ENCODE assay signal across 23 mouse cellular contexts in genomic region chr2:151985426-151986172, GRCm38 (mm10). TPM values are rescaled to one million over a fixed set of nuclear protein-coding genes. Genes with fewer than 3 reads are reported as not detected.
DNase-seq lines count a peak whose midpoint lies in the region; ATAC-seq and TF ChIP-seq lines count a peak whose summit lies in the region.
"Had no signal": no experiment of that assay in that cellular context is flagged by ENCODE, and none has a peak within 500 bp of the region (broad histone marks: within the 10 kb centered on the region; RNA-seq: fewer than 3 reads in every experiment).

No protein-coding gene starts in this region.

- peaks cover 3% of the 10 kb centered on the region; the same call in 1 of the 2 replicates for H3K4me1 ChIP-seq in hindbrain, embryonic 14.5 days (replicated peaks; ENCODE audit: control insufficient read depth, insufficient read depth, low read length)

- TF ChIP-seq CTCF in gastrocnemius, adult 2 months (IDR thresholded peaks at IDR 0.05) = no peak

- no peak overlapping the region for H3K9ac ChIP-seq in hindbrain, embryonic 14.5 days
- H3K9ac ChIP-seq: heart, embryonic 15.5 days; hindbrain, embryonic 15.5 days; limb, embryonic 12.5 days; midbrain, embryonic 13.5 days; neural tube, embryonic 15.5 days had no signal

- H3K4me3 ChIP-seq in gastrocnemius, adult 2 months = no peak overlapping the region
- H3K4me3 ChIP-seq in hindbrain, embryonic 14.5 days (replicated peaks; ENCODE audit: low read length) = no peak overlapping the region
- H3K4me3 ChIP-seq: erythroblast, embryonic 14.5 days; heart, embryonic 15.5 days; hindbrain, embryonic 15.5 days; limb, embryonic 12.5 days; midbrain, embryonic 13.5 days; neural tube, embryonic 15.5 days had no signal

- no peaks in the 10 kb centered on the region for H3K27me3 ChIP-seq in hindbrain, embryonic 14.5 days (ENCODE audit: control insufficient read depth, insufficient read depth, low read length)
- H3K27me3 ChIP-seq: hindbrain, embryonic 15.5 days; limb, embryonic 12.5 days; midbrain, embryonic 13.5 days; neural tube, embryonic 15.5 days had no signal

- intact Hi-C loops in gastrocnemius, adult 2 months (cut with DNase I) = no loop called here
- intact Hi-C loops in left cerebral cortex, postnatal 14 days (cut with DNase I) = no loop called here

- H3K9me3 ChIP-seq in hindbrain, embryonic 14.5 days (ENCODE audit: control insufficient read depth, low read length) = no peaks in the 10 kb centered on the region
- H3K9me3 ChIP-seq: heart, embryonic 15.5 days; hindbrain, embryonic 15.5 days; limb, embryonic 12.5 days; midbrain, embryonic 13.5 days; neural tube, embryonic 15.5 days had no signal

- no peak for ATAC-seq in hindbrain, embryonic 14.5 days (ENCODE audit: low FRiP score)
- ATAC-seq: forebrain, embryonic 14.5 days; midbrain, embryonic 13.5 days had no signal

- 71% methylated on average over 7 of the region's 7 CpGs for WGBS in hindbrain, embryonic 14.5 days

- H3K4me2 ChIP-seq in hindbrain, embryonic 14.5 days (replicated peaks) = no peak overlapping the region
- H3K4me2 ChIP-seq: heart, embryonic 15.5 days; hindbrain, embryonic 15.5 days; limb, embryonic 12.5 days; midbrain, embryonic 13.5 days; neural tube, embryonic 15.5 days had no signal

- DNase-seq in gastrocnemius, adult 2 months = peak; percentile 14
- no peak for DNase-seq in gastrocnemius, adult 18-20 months (ENCODE audit: low spot score)
- peak; percentile 48 for DNase-seq in kidney, postnatal 10 days
- no peak for DNase-seq in kidney, postnatal 14 days
- peak; percentile 44 for DNase-seq in thymus, postnatal 25 days
- DNase-seq in thymus, postnatal 0 days (ENCODE audit: low spot score) = no peak
- DNase-seq in hindbrain, embryonic 14.5 days (ENCODE audit: low spot score) = no peak
- DNase-seq in left cerebral cortex, postnatal 14 days (ENCODE audit: low spot score in 2 of 2) = no peak
- DNase-seq: adrenal gland, adult 8-10 months; cerebellum, adult 11 months; cerebellum, postnatal 25 days; kidney, adult 9 months; layer of hippocampus, adult 9-11 months; lung, postnatal 36 days; retina, postnatal 1 day; right cerebral cortex, postnatal 4 days had no signal

- H3K36me3 ChIP-seq in hindbrain, embryonic 14.5 days (replicated peaks; ENCODE audit: control insufficient read depth, insufficient read depth) = no peaks in the 10 kb centered on the region
- H3K36me3 ChIP-seq: heart, embryonic 15.5 days; hindbrain, embryonic 15.5 days; limb, embryonic 12.5 days; midbrain, embryonic 13.5 days; neural tube, embryonic 15.5 days had no signal

- peak overlapping the region; percentile 48 for H3K27ac ChIP-seq in gastrocnemius, adult 2 months
- no peak overlapping the region for H3K27ac ChIP-seq in hindbrain, embryonic 14.5 days
- H3K27ac ChIP-seq: heart, embryonic 15.5 days; hindbrain, embryonic 15.5 days; limb, embryonic 12.5 days; midbrain, embryonic 13.5 days; neural tube, embryonic 15.5 days had no signal

RNA-seq across cellular contexts. Expression of gene Fam110a, which starts 5.6 kb away (rescaled TPM):
- 1 to 10 TPM; 1.8 to 2.6 TPM for total RNA-seq in gastrocnemius, adult 2 months (2021)
- total RNA-seq in gastrocnemius, adult 18-20 months (2021) = 1 to 10 TPM; 1.8 to 2.1 TPM
- 30.3 and 31.0 TPM in 2 replicates for polyA plus RNA-seq in thymus, postnatal 0 days (2015; fragmentation: Nextera tagmentation; extraction: Ambion mirVana)
- 39.8 and 42.7 TPM in 2 replicates for polyA plus RNA-seq in hindbrain, embryonic 14.5 days (2014; fragmentation: Nextera tagmentation; extraction: Ambion mirVana)
- total RNA-seq in left cerebral cortex, postnatal 14 days (2021) = 1 to 10 TPM; 5.0 to 6.8 TPM

RNA-seq across cellular contexts. Expression of gene Slc52a3, which starts 10.7 kb away (rescaled TPM):
- total RNA-seq in gastrocnemius, adult 2 months (2021) = 1 to 10 TPM in 1 of 2 experiments, under 1 TPM in 1; 0.69 to 1.6 TPM
- total RNA-seq in gastrocnemius, adult 18-20 months (2021) = 1 to 10 TPM in 1 of 2 experiments, under 1 TPM in 1; 0.94 to 1.3 TPM
- 1.5 and 1.6 TPM in 2 replicates for polyA plus RNA-seq in thymus, postnatal 0 days (2015; fragmentation: Nextera tagmentation; extraction: Ambion mirVana)
- 0.73 and 1.4 TPM in 2 replicates for polyA plus RNA-seq in hindbrain, embryonic 14.5 days (2014; fragmentation: Nextera tagmentation; extraction: Ambion mirVana)
- 1 to 10 TPM; 3.8 to 3.9 TPM for total RNA-seq in left cerebral cortex, postnatal 14 days (2021)

Comparison
In these comparisons a context has a peak if more than half of its experiments do, and no peak if none do; other contexts are left out.
1. DNase-seq: peak in gastrocnemius, adult 2 months (single experiment), kidney, postnatal 10 days (single experiment) and thymus, postnatal 25 days (single experiment); none in gastrocnemius, adult 18-20 months (single experiment), kidney, postnatal 14 days (single experiment), thymus, postnatal 0 days (single experiment), hindbrain, embryonic 14.5 days (single experiment) and left cerebral cortex, postnatal 14 days (0 of 2).